In genomic region chr16:35938211-35939151, GRCm38 (mm10) we compare ENCODE assay signal across 8 mouse cellular contexts. TPM values are rescaled to one million over a fixed set of nuclear protein-coding genes. Genes with fewer than 3 reads are reported as not detected.
DNase-seq lines count a peak whose midpoint lies in the region; ATAC-seq and TF ChIP-seq lines count a peak whose summit lies in the region.

Gene Parp9 (plus strand): TSS chr16:35938470.
Gene Dtx3l (minus strand): TSS chr16:35939151.

- 2% methylated on average over 52 of the region's 52 CpGs for WGBS in embryonic facial prominence, embryonic 11.5 days
- WGBS in limb, embryonic 15.5 days: 1% methylated on average over 52 of the region's 52 CpGs
- WGBS in midbrain, embryonic 16.5 days: 1% methylated on average over 52 of the region's 52 CpGs
- WGBS in spleen, adult 2 months: under 1% methylated on average over 52 of the region's 52 CpGs

- no peak within 1 kb of the TSS for H3K27ac ChIP-seq in embryonic facial prominence, embryonic 11.5 days (replicated peaks; ENCODE audit: low read depth, low read length)
- peak within 1 kb of the TSS; percentile 39; the same call in 1 of the 2 replicates for H3K27ac ChIP-seq in limb, embryonic 15.5 days
- no peak within 1 kb of the TSS for H3K27ac ChIP-seq in midbrain, embryonic 16.5 days (ENCODE audit: low read length)
- peak within 1 kb of the TSS; percentile 87 for H3K27ac ChIP-seq in spleen, adult 2 months (ENCODE audit: insufficient read depth, low read length)

- DNase-seq in 3134 (ENCODE audit: extremely low read depth, insufficient read length, low spot score): peak; percentile 77
- DNase-seq in adrenal gland, postnatal 14 days: peak; percentile 76
- DNase-seq in embryonic facial prominence, embryonic 11.5 days (ENCODE audit: low spot score): peak; percentile 60
- DNase-seq in heart, adult 18-20 months: peak; percentile 83 to 86
- DNase-seq in kidney, adult 18-20 months: peak; percentile 74
- DNase-seq in spleen, adult 2 months (ENCODE audit: low read depth in 1 of 2, low spot score in 2 of 2): peak; percentile 66 to 72

- peak within 1 kb of the TSS; percentile 68 for H3K9ac ChIP-seq in embryonic facial prominence, embryonic 11.5 days (replicated peaks; ENCODE audit: low read length)
- peak within 1 kb of the TSS; percentile 56 for H3K9ac ChIP-seq in limb, embryonic 15.5 days
- peak within 1 kb of the TSS; percentile 62 for H3K9ac ChIP-seq in midbrain, embryonic 16.5 days (ENCODE audit: low read depth, low read length)

- H3K4me1 ChIP-seq in embryonic facial prominence, embryonic 11.5 days (ENCODE audit: control insufficient read depth, insufficient read depth, low read length): no peaks in the 10 kb centered on the region
- H3K4me1 ChIP-seq in limb, embryonic 15.5 days: peaks cover 11% of the 10 kb centered on the region
- peaks cover 5% of the 10 kb centered on the region; the same call in 1 of the 2 replicates for H3K4me1 ChIP-seq in midbrain, embryonic 16.5 days (ENCODE audit: control insufficient read depth, insufficient read depth, low read length)
- peaks cover 2% of the 10 kb centered on the region; the same call in 1 of the 2 replicates for H3K4me1 ChIP-seq in spleen, adult 2 months (ENCODE audit: control insufficient read depth, insufficient read depth, insufficient read length)

- TF ChIP-seq POLR2A in spleen, adult 2 months (IDR thresholded peaks at IDR 0.05; ENCODE audit: low read depth, low read length): no peak; the same call in 1 of the 2 replicates

- no peaks in the 10 kb centered on the region; the same call in 1 of the 2 replicates for H3K27me3 ChIP-seq in embryonic facial prominence, embryonic 11.5 days (ENCODE audit: control insufficient read depth, insufficient read depth, low read length)
- H3K27me3 ChIP-seq in limb, embryonic 15.5 days: no peaks in the 10 kb centered on the region
- H3K27me3 ChIP-seq in midbrain, embryonic 16.5 days (ENCODE audit: control insufficient read depth, insufficient read depth, low read depth, low read length): peaks cover 16% of the 10 kb centered on the region
- H3K27me3 ChIP-seq in spleen, adult 2 months (ENCODE audit: control insufficient read depth, insufficient read depth, low read length): no peaks in the 10 kb centered on the region

- H3K4me3 ChIP-seq in embryonic facial prominence, embryonic 11.5 days (ENCODE audit: low read depth, low read length): peak within 1 kb of the TSS; percentile 45
- H3K4me3 ChIP-seq in limb, embryonic 15.5 days: peak within 1 kb of the TSS; percentile 67
- H3K4me3 ChIP-seq in midbrain, embryonic 16.5 days (ENCODE audit: low read depth, low read length): peak within 1 kb of the TSS; percentile 45
- H3K4me3 ChIP-seq in spleen, adult 2 months (ENCODE audit: extremely low read depth, insufficient read depth, insufficient read length): peak within 1 kb of the TSS; percentile 96

- 0 out of 2 replicates have a peak, but pooled peaks have one; percentile 23 for ATAC-seq in embryonic facial prominence, embryonic 11.5 days (replicated peaks; ENCODE audit: insufficient number of reproducible peaks, low FRiP score, low TSS enrichment, low read depth)
- ATAC-seq in limb, embryonic 15.5 days (ENCODE audit: insufficient number of reproducible peaks, low FRiP score, low TSS enrichment, low read depth): peak; percentile 46; the same call in 1 of the 2 replicates
- peak; percentile 56; the same call in 1 of the 2 replicates for ATAC-seq in midbrain, embryonic 16.5 days

- peak within 1 kb of the TSS; percentile 87 for H3K4me2 ChIP-seq in embryonic facial prominence, embryonic 11.5 days (ENCODE audit: low read depth, low read length)
- H3K4me2 ChIP-seq in limb, embryonic 15.5 days: peak within 1 kb of the TSS; percentile 80
- peak within 1 kb of the TSS; percentile 84 for H3K4me2 ChIP-seq in midbrain, embryonic 16.5 days (ENCODE audit: low read length)

- H3K36me3 ChIP-seq in embryonic facial prominence, embryonic 11.5 days (replicated peaks; ENCODE audit: control insufficient read depth, insufficient read depth, low read depth, low read length): no peaks in the 10 kb centered on the region
- no peaks in the 10 kb centered on the region for H3K36me3 ChIP-seq in limb, embryonic 15.5 days
- no peaks in the 10 kb centered on the region for H3K36me3 ChIP-seq in midbrain, embryonic 16.5 days (ENCODE audit: control insufficient read depth, insufficient read depth, low read length)
- H3K36me3 ChIP-seq in spleen, adult 2 months (ENCODE audit: control insufficient read depth, insufficient read depth, low read length): peaks cover 32% of the 10 kb centered on the region

- no peak for TF ChIP-seq CTCF in spleen, adult 2 months (IDR thresholded peaks at IDR 0.05; ENCODE audit: extremely low read depth, insufficient read depth, insufficient read length, insufficient replicate concordance)

- no peaks in the 10 kb centered on the region for H3K9me3 ChIP-seq in embryonic facial prominence, embryonic 11.5 days (replicated peaks; ENCODE audit: control insufficient read depth, low read length)
- no peaks in the 10 kb centered on the region for H3K9me3 ChIP-seq in limb, embryonic 15.5 days
- no peaks in the 10 kb centered on the region for H3K9me3 ChIP-seq in midbrain, embryonic 16.5 days (replicated peaks; ENCODE audit: control insufficient read depth, low read length, poor library complexity, severe bottlenecking)

RNA-seq across cellular contexts. Expression of gene Parp9, which starts in this region (rescaled TPM):
- total RNA-seq in adrenal gland, postnatal 14 days (2021): 13.8 and 16.1 TPM in 2 replicates
- polyA plus RNA-seq in embryonic facial prominence, embryonic 11.5 days (2014; fragmentation: Nextera tagmentation; extraction: Ambion mirVana): 2.7 and 3.2 TPM in 2 replicates
- total RNA-seq in heart, adult 18-20 months (2021): 10 to 100 TPM in 1 of 2 experiments, 1 to 10 TPM in 1; 9.5 to 10.2 TPM
- 5.3 and 6.2 TPM in 2 replicates for polyA plus RNA-seq in limb, embryonic 15.5 days (2015; fragmentation: Nextera tagmentation; extraction: Ambion mirVana)
- polyA plus RNA-seq in midbrain, embryonic 16.5 days (2015; fragmentation: Nextera tagmentation; extraction: Ambion mirVana): 1.8 TPM in 2 replicates
- polyA plus RNA-seq in spleen, adult 2 months (2012; rRNA removed): 6.7 and 6.9 TPM in 2 replicates

RNA-seq across cellular contexts. Expression of gene Dtx3l, which starts in this region (rescaled TPM):
- total RNA-seq in adrenal gland, postnatal 14 days (2021): 9.4 and 11.7 TPM in 2 replicates
- 3.1 and 3.7 TPM in 2 replicates for polyA plus RNA-seq in embryonic facial prominence, embryonic 11.5 days (2014; fragmentation: Nextera tagmentation; extraction: Ambion mirVana)
- total RNA-seq in heart, adult 18-20 months (2021): 10 to 100 TPM; 10.9 to 11.3 TPM
- 3.3 and 3.4 TPM in 2 replicates for polyA plus RNA-seq in limb, embryonic 15.5 days (2015; fragmentation: Nextera tagmentation; extraction: Ambion mirVana)
- 1.3 and 1.4 TPM in 2 replicates for polyA plus RNA-seq in midbrain, embryonic 16.5 days (2015; fragmentation: Nextera tagmentation; extraction: Ambion mirVana)
- polyA plus RNA-seq in spleen, adult 2 months (2012; rRNA removed): 8.1 and 8.5 TPM in 2 replicates

Comparison
In these comparisons a context has a peak if more than half of its experiments do, and no peak if none do; other contexts are left out.
1. H3K27ac ChIP-seq: peak in limb, embryonic 15.5 days (single experiment) and spleen, adult 2 months (single experiment); none in embryonic facial prominence, embryonic 11.5 days (single experiment) and midbrain, embryonic 16.5 days (single experiment).
2. H3K4me3 ChIP-seq: peak in every context shown above with its lines; median percentile 96 in spleen, adult 2 months; 67 in limb, embryonic 15.5 days; 45 in embryonic facial prominence, embryonic 11.5 days; 45 in midbrain, embryonic 16.5 days.
3. Peak in every context shown above with its lines, with median percentiles within 50 percentile points of each other: DNase-seq, ATAC-seq, H3K4me2 ChIP-seq and H3K9ac ChIP-seq.